Mouse (Mus musculus): Measurements from ENCODE around the gene Adam17.

DNA sequence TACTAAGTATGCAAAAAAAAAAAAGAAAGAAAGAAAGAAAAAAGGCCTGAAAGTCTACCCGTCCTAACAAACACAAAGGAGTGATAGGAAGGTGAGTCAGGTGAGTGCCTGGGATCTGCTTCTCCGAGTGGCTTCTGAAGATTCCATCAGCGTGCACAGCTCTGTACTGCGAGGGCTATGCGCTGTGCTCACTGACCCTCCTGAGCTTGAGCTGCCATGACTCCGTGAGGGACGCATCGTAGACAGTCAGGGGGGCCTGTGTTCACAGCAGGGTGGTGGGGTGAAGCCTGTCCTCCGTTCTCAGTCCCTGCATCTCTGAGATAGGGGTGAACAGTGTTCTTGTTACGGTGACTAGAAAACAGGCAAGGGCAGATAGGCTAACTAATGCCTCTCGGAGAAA, 74.6 kb downstream of the Adam17 start:
- TF ChIP-seq CTCF (IDR thresholded peaks at IDR 0.05; ENCODE audit: low read depth) (no peak), EP300 (optimal IDR thresholded peaks at IDR 0.05) (no peak)

Measured in stomach, postnatal 0 days (tissue).